Mouse (Mus musculus) myocyte (in vitro differentiated cells): ENCODE data around the gene Pin1rt1.

Source experiments
- E2F4 ChIP-seq: IDR thresholded peaks from one replicate; pipeline ENCODE4 v1.6.1; 2011; ENCODE audit warnings: mild to moderate bottlenecking, control low read depth, moderate library complexity; ENCODE audit not compliant: insufficient read depth
- MAX ChIP-seq: IDR thresholded peaks from one replicate; pipeline ENCODE4 v1.6.1; 2011; ENCODE audit warnings: low read depth, mild to moderate bottlenecking, control low read depth
- MYOD1 ChIP-seq, 3 experiments: IDR thresholded peaks; one replicate each; pipeline ENCODE4 v1.6.1; 2011; ENCODE audit warnings: control low read depth in 2 of 3, low read depth in 2 of 3, mild to moderate bottlenecking in 2 of 3, moderate library complexity in 1 of 3; ENCODE audit not compliant: insufficient read length in 2 of 3, control insufficient read depth in 1 of 3
- MYOG ChIP-seq, 3 experiments: IDR thresholded peaks; one replicate each; pipeline ENCODE4 v1.6.1; 2011; ENCODE audit warnings: control low read depth in 2 of 3, low read depth in 2 of 3, mild to moderate bottlenecking in 2 of 3; ENCODE audit not compliant: insufficient read length in 2 of 3, control insufficient read depth in 1 of 3, insufficient read depth in 1 of 3
- POLR2A ChIP-seq: IDR thresholded peaks from one replicate; pipeline ENCODE4 v1.6.1; 2011; ENCODE audit warnings: low read depth, mild to moderate bottlenecking, control low read depth, moderate library complexity; ENCODE audit not compliant: insufficient read length
- POLR2AphosphoS2 ChIP-seq: IDR thresholded peaks from one replicate; pipeline ENCODE4 v1.6.1; 2011; ENCODE audit warnings: low read depth, control low read depth; ENCODE audit not compliant: insufficient read length
- REST ChIP-seq: IDR thresholded peaks from one replicate; pipeline ENCODE4 v1.6.1; 2011; ENCODE audit warnings: mild to moderate bottlenecking, control low read depth, moderate library complexity; ENCODE audit not compliant: insufficient read depth, insufficient read length
- SRF ChIP-seq: IDR thresholded peaks from one replicate; pipeline ENCODE4 v1.6.1; 2011; ENCODE audit warnings: low read depth; ENCODE audit not compliant: control insufficient read depth, insufficient read length
- TCF12 ChIP-seq: IDR thresholded peaks from one replicate; pipeline ENCODE4 v1.6.1; 2011; ENCODE audit warnings: mild to moderate bottlenecking, control low read depth; ENCODE audit not compliant: poor library complexity, insufficient read depth, severe bottlenecking

DNA sequence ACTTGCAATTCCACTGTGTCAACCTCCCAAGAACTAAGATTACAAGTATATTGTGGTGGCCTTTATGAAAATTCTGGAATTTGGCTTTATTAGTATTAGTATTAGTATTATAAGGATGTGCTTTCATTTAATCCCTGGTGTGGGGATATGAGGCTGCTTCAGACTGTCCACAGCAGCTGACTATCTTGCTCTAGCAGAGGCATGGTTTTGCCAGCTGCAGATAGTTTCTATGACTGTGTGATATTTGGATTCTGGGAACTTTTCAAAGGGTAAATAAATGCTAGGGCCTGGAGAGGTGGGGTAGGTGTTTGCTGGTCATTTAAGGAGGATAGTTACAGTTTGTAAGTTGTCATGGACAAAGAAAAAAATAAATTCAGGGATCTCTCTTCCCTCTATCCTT lies 44.5 kb downstream of the Pin1rt1 start:
- TF ChIP-seq MYOD1 (IDR thresholded peaks at IDR 0.05; ENCODE audit: control insufficient read depth in 1 of 3, insufficient read length in 2 of 3, low read depth in 2 of 3): no peak
- no peak for TF ChIP-seq POLR2AphosphoS2
- no peak for TF ChIP-seq POLR2A
- TF ChIP-seq E2F4: no peak
- no peak for TF ChIP-seq MYOG (IDR thresholded peaks at IDR 0.05; ENCODE audit: control insufficient read depth in 1 of 3, insufficient read depth in 1 of 3, insufficient read length in 2 of 3, low read depth in 2 of 3)
- TF ChIP-seq TCF12: no peak
- no peak for TF ChIP-seq SRF
- TF ChIP-seq REST: no peak
- TF ChIP-seq MAX: no peak
